Mouse (Mus musculus) ES-E14 (cell line): Measurements from ENCODE around the gene Nucks1. TPM values are rescaled to one million over a fixed set of nuclear protein-coding genes. Genes with fewer than 3 reads are reported as not detected.

Source experiments
- DNase-seq: peaks from one replicate; pipeline ENCODE4 v3.0.0-alpha.2; 2013; ENCODE audit warnings: low read depth, low spot score
- H3K27ac ChIP-seq: 2 replicates; pipeline ENCODE4 v1.5.1; 2012; ENCODE audit warnings: low read depth, mild to moderate bottlenecking, low read length, moderate library complexity, mixed read lengths; ENCODE audit not compliant: poor library complexity, insufficient read depth, severe bottlenecking
- H3K36me3 ChIP-seq: 2 replicates; pipeline ENCODE4 v1.6.1; 2012; ENCODE audit warnings: mild to moderate bottlenecking, low read length, moderate library complexity, mixed read lengths; ENCODE audit not compliant: control insufficient read depth, poor library complexity, insufficient read depth, severe bottlenecking
- H3K4me1 ChIP-seq, 2 experiments: fragments of 150-350 bp in 1 of 2; sonication (generic) in 1 of 2; 2 replicates each; pipeline ENCODE4 v1.6.1; 2012; ENCODE audit warnings: low read length in 2 of 2, mild to moderate bottlenecking in 1 of 2, mixed read lengths in 1 of 2; ENCODE audit not compliant: control insufficient read depth in 2 of 2, insufficient read depth in 2 of 2, poor library complexity in 1 of 2
- H3K4me3 ChIP-seq, 2 experiments: fragments of 150-350 bp in 1 of 2; sonication (generic) in 1 of 2; 2 replicates each; pipeline ENCODE4 v1.5.1; 2012; ENCODE audit warnings: low read length in 2 of 2, low read depth in 1 of 2, mild to moderate bottlenecking in 1 of 2, mixed read lengths in 1 of 2; ENCODE audit not compliant: insufficient read depth in 1 of 2, poor library complexity in 1 of 2, severe bottlenecking in 1 of 2
- H3K9ac ChIP-seq: 2 replicates; pipeline ENCODE4 v1.6.1; 2012; ENCODE audit warnings: low read depth, mild to moderate bottlenecking, low read length, mixed read lengths; ENCODE audit not compliant: poor library complexity, insufficient read depth, severe bottlenecking
- H3K9me3 ChIP-seq: fragments of 150-350 bp; sonication (generic); 2 replicates; pipeline ENCODE4 v1.6.1; 2012; ENCODE audit warnings: low read depth, mild to moderate bottlenecking, low read length; ENCODE audit not compliant: control insufficient read depth, insufficient read depth
- CHD2 ChIP-seq: IDR thresholded peaks from 2 replicates; pipeline ENCODE4 v1.6.1; 2014; ENCODE audit warnings: mild to moderate bottlenecking, low read depth, low read length, inconsistent platforms
- HCFC1 ChIP-seq: IDR thresholded peaks from 2 replicates; pipeline ENCODE4 v1.6.1; 2012; ENCODE audit warnings: low read length, inconsistent platforms, borderline replicate concordance; ENCODE audit not compliant: insufficient read depth
- MAFK ChIP-seq: IDR thresholded peaks from 2 replicates; pipeline ENCODE4 v1.6.1; 2014; ENCODE audit warnings: mild to moderate bottlenecking, low read depth, low read length, inconsistent platforms; ENCODE audit not compliant: insufficient read depth
- ZC3H11A ChIP-seq: IDR thresholded peaks from 2 replicates; pipeline ENCODE4 v1.6.1; 2012; ENCODE audit warnings: low read depth, mild to moderate bottlenecking, inconsistent platforms, low read length, borderline replicate concordance
- ZNF384 ChIP-seq: IDR thresholded peaks from 2 replicates; pipeline ENCODE4 v1.6.1; 2012; ENCODE audit warnings: low read depth, low read length, inconsistent platforms
- in situ Hi-C, 2 experiments: fragments of 600-800 bp; cut with MboI; formaldehyde crosslinking; loops; one replicate each; pipeline ENCODE4 v1.15.1; 2025; ENCODE audit warnings: low sequenced_read_pairs in 2 of 2, inconsistent platforms in 1 of 2; ENCODE audit not compliant: unreplicated experiment in 2 of 2
- total RNA-seq: library from RNA; depleted of rRNA; stranded (reverse); fragments of 300-350 nt; gene quantifications from 2 replicates; pipeline ENCODE4 v1.2.3, GENCODE M21; 2012

Nucks1 gene
- total RNA-seq, 1 experiment: 219 TPM

DNA sequence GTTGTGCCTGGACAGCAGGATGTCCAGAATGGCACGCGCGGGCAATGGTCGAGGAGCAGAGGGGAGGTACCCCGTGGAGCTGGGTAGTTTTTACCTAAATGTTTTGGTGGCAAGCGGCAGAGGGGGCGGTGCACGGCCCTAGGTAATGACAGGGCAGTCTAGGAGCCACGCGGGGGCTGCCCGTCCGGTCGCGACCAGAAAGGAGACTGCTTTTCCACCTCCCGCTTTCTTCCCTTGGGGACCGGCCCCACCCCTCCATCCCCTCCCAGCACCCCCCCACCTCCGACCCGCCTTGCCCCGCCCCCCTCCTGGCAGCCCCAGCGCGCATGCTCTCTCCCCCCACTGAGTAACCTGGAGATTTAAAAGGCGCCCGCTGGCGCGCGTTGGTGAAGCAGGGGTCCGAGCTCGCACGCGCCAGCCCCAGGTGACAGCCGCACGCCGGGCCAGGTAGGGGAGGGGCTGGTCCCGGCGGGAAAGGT is 52.3 kb downstream of the Nucks1 start, which contains the start of gene Slc45a3:
Slc45a3 (plus strand) TSS at position 362 of the 479 bp plus-strand sequence.
- H3K4me3 ChIP-seq: peak within 1 kb of the TSS; percentile 87 to 89
- H3K9me3 ChIP-seq: no peaks in the 10 kb centered on the region
- in situ Hi-C loops: no loop called here
- DNase-seq: peak; percentile 56
- H3K36me3 ChIP-seq: no peaks in the 10 kb centered on the region
- H3K27ac ChIP-seq: no peak within 1 kb of the TSS
- TF ChIP-seq ZC3H11A: no peak
- TF ChIP-seq CHD2: no peak
- TF ChIP-seq ZNF384: no peak
- TF ChIP-seq MAFK: no peak
- TF ChIP-seq HCFC1: no peak
- H3K9ac ChIP-seq: peak within 1 kb of the TSS; percentile 74
- peaks cover 0 to 5% of the 10 kb centered on the region in 2 experiments; a peak in 1 of 4 replicates for H3K4me1 ChIP-seq

- DNase-seq: no peak
- Histone ChIP-seq H3K9me3 (no peaks in the 10 kb centered on the region), H3K36me3 (no peaks in the 10 kb centered on the region), H3K9ac (peak overlapping the region; percentile 74), H3K27ac (no peak overlapping the region), H3K4me1 (peaks cover 0 to 5% of the 10 kb centered on the region in 2 experiments; a peak in 1 of 4 replicates), H3K4me3 (peak overlapping the region; percentile 87 to 89)
- TF ChIP-seq HCFC1 (peak; percentile 15; the same call in 1 of the 2 replicates), MAFK (no peak), ZC3H11A (no peak)
- in situ Hi-C loops: no loop called here
These were observed 53.0 kb downstream of the Nucks1 start for GRCm38 (mm10) chr1:131963085-131963951.

GRCm38 (mm10) chr1:131964100-131964499 is 53.8 kb downstream of the Nucks1 start:
- peaks cover 0 to 5% of the 10 kb centered on the region in 2 experiments; a peak in 1 of 4 replicates for H3K4me1 ChIP-seq
- in situ Hi-C loops: no loop called here
- no peak overlapping the region for H3K27ac ChIP-seq
- H3K9ac ChIP-seq: no peak overlapping the region
- H3K36me3 ChIP-seq: no peaks in the 10 kb centered on the region
- TF ChIP-seq MAFK: no peak
- TF ChIP-seq HCFC1: no peak
- no peak for TF ChIP-seq ZNF384
- TF ChIP-seq ZC3H11A: no peak
- no peak for DNase-seq
- H3K4me3 ChIP-seq: peak overlapping the region in 1 of 2 experiments; percentile 89; a peak in 1 of 4 replicates
- H3K9me3 ChIP-seq: no peaks in the 10 kb centered on the region

- no peak for TF ChIP-seq ZNF384
- no peak for TF ChIP-seq ZC3H11A
- no peak for TF ChIP-seq HCFC1
- no peak for TF ChIP-seq CHD2
- no peak for TF ChIP-seq MAFK
- no peak overlapping the region for H3K4me3 ChIP-seq
- in situ Hi-C loops: no loop called here
These were observed 54.2 kb downstream of the Nucks1 start for GRCm38 (mm10) chr1:131964580-131964979.

More at GRCm38 (mm10) chr1:131964580-131964979, 54.2 kb downstream of the Nucks1 start:
- H3K36me3 ChIP-seq: no peaks in the 10 kb centered on the region
- peaks cover 0 to 5% of the 10 kb centered on the region in 2 experiments; a peak in 1 of 4 replicates for H3K4me1 ChIP-seq
- no peaks in the 10 kb centered on the region for H3K9me3 ChIP-seq
- no peak overlapping the region for H3K27ac ChIP-seq
- DNase-seq: no peak
- no peak overlapping the region for H3K9ac ChIP-seq
